10 mouse cellular contexts compared by ENCODE assay signal in genomic region chr14:12199956-12200950, GRCm38 (mm10).
DNase-seq lines count a peak whose midpoint lies in the region; ATAC-seq and TF ChIP-seq lines count a peak whose summit lies in the region.
"Had no signal": no experiment of that assay in that cellular context is flagged by ENCODE, and none has a peak within 500 bp of the region (broad histone marks: within the 10 kb centered on the region; RNA-seq: fewer than 3 reads in every experiment).

No protein-coding gene starts in this region.

- peak; percentile 21 for DNase-seq in lung, postnatal 10 days
- DNase-seq in lung, postnatal 14 days: no peak
- peak; percentile 33 for DNase-seq in retina, embryonic 14.5 days (ENCODE audit: low spot score)
- DNase-seq in adrenal gland, adult 18-20 months (ENCODE audit: low spot score in 2 of 2): no peak
- no peak for DNase-seq in thymus, postnatal 14 days
- DNase-seq in layer of hippocampus, adult 2 months (ENCODE audit: low spot score in 2 of 2): no peak
- DNase-seq: embryo, embryonic 11 days had no signal

- no peak overlapping the region for H3K4me3 ChIP-seq in forebrain, embryonic 16.5 days (replicated peaks; ENCODE audit: low read length)
- H3K4me3 ChIP-seq in kidney, embryonic 16.5 days (ENCODE audit: low read length): no peak overlapping the region
- no peak overlapping the region for H3K4me3 ChIP-seq in layer of hippocampus, adult 2 months
- H3K4me3 ChIP-seq: stomach, embryonic 15.5 days had no signal

- peaks cover 17% of the 10 kb centered on the region for H3K4me1 ChIP-seq in forebrain, embryonic 16.5 days (replicated peaks; ENCODE audit: control insufficient read depth, insufficient read depth, low read length)
- peaks cover 26% of the 10 kb centered on the region for H3K4me1 ChIP-seq in kidney, embryonic 16.5 days (ENCODE audit: insufficient read depth, low read length)
- H3K4me1 ChIP-seq: stomach, embryonic 15.5 days had no signal

- no peaks in the 10 kb centered on the region for H3K36me3 ChIP-seq in forebrain, embryonic 16.5 days (ENCODE audit: control insufficient read depth, insufficient read depth)
- no peaks in the 10 kb centered on the region for H3K36me3 ChIP-seq in kidney, embryonic 16.5 days (ENCODE audit: insufficient read depth, low read length)
- H3K36me3 ChIP-seq: stomach, embryonic 15.5 days had no signal

- H3K9ac ChIP-seq in forebrain, embryonic 16.5 days (replicated peaks; ENCODE audit: low read depth, low read length): no peak overlapping the region
- no peak overlapping the region for H3K9ac ChIP-seq in kidney, embryonic 16.5 days (replicated peaks; ENCODE audit: low read length)
- H3K9ac ChIP-seq: stomach, embryonic 15.5 days had no signal

- H3K27ac ChIP-seq in forebrain, embryonic 16.5 days (ENCODE audit: low read length): peak overlapping the region; percentile 68
- no peak overlapping the region; the same call in 1 of the 2 replicates for H3K27ac ChIP-seq in kidney, embryonic 16.5 days (ENCODE audit: low read length)
- no peak overlapping the region for H3K27ac ChIP-seq in layer of hippocampus, adult 2 months
- H3K27ac ChIP-seq: stomach, embryonic 15.5 days had no signal

- no peak overlapping the region for H3K4me2 ChIP-seq in forebrain, embryonic 16.5 days (ENCODE audit: low read length)
- H3K4me2 ChIP-seq in kidney, embryonic 16.5 days (replicated peaks; ENCODE audit: low read depth, low read length): no peak overlapping the region
- H3K4me2 ChIP-seq: stomach, embryonic 15.5 days had no signal

- no peaks in the 10 kb centered on the region for H3K27me3 ChIP-seq in forebrain, embryonic 16.5 days (replicated peaks; ENCODE audit: control insufficient read depth, insufficient read depth, low read length)
- no peaks in the 10 kb centered on the region for H3K27me3 ChIP-seq in kidney, embryonic 16.5 days (ENCODE audit: insufficient read depth, low read length)
- H3K27me3 ChIP-seq: stomach, embryonic 15.5 days had no signal

- TF ChIP-seq CTCF in layer of hippocampus, adult 2 months (conservative IDR thresholded peaks at IDR 0.05): no peak

- no peaks in the 10 kb centered on the region for H3K9me3 ChIP-seq in forebrain, embryonic 16.5 days (ENCODE audit: control insufficient read depth, low read length)
- no peaks in the 10 kb centered on the region for H3K9me3 ChIP-seq in kidney, embryonic 16.5 days (ENCODE audit: low read length)
- H3K9me3 ChIP-seq: stomach, embryonic 15.5 days had no signal

- 39% methylated on average over 13 of the region's 13 CpGs for WGBS in forebrain, embryonic 16.5 days
- 54% methylated on average over 13 of the region's 13 CpGs for WGBS in kidney, embryonic 16.5 days

- ATAC-seq in forebrain, embryonic 16.5 days: peak; percentile 87
- peak; percentile 85 for ATAC-seq in kidney, embryonic 16.5 days (ENCODE audit: low FRiP score, low TSS enrichment)

Comparison
In these comparisons a context has a peak if more than half of its experiments do, and no peak if none do; other contexts are left out.
1. DNase-seq: peak in lung, postnatal 10 days (single experiment) and retina, embryonic 14.5 days (single experiment); none in lung, postnatal 14 days (single experiment), adrenal gland, adult 18-20 months (0 of 2), thymus, postnatal 14 days (single experiment) and layer of hippocampus, adult 2 months (0 of 2).